Mouse (Mus musculus) hindbrain, embryonic 15.5 days (tissue): ENCODE data around the gene Gm21119. TPM values are rescaled to one million over a fixed set of nuclear protein-coding genes. Genes with fewer than 3 reads are reported as not detected.
A peak's percentile ranks its signal among the peaks of the same experiment; 100 is the strongest.
"Not testable (repeated sequence)": the region's sequence is repeated elsewhere in the genome, so short reads cannot be mapped to it uniquely, and the experiment has no call there.

Experiments used
- ATAC-seq: fragments of 200-750 bp; cut with Nextera tagmentation; 2 replicates; pipeline ENCODE4 v1.8.0; 2017; ENCODE audit warnings: low read depth, moderate number of reproducible peaks, moderate TSS enrichment; ENCODE audit not compliant: low FRiP score
- H3K27ac ChIP-seq: fragments of 300-500 bp; sonication (generic); replicated peaks from 2 replicates; pipeline ENCODE4 v1.5.1; 2015; ENCODE audit warnings: mild to moderate bottlenecking, inconsistent platforms
- H3K27me3 ChIP-seq: fragments of 300-500 bp; sonication (generic); 2 replicates; pipeline ENCODE4 v1.6.1; 2015; ENCODE audit warnings: control low read depth, inconsistent platforms
- H3K36me3 ChIP-seq: fragments of 300-500 bp; sonication (generic); 2 replicates; pipeline ENCODE4 v1.6.1; 2015; ENCODE audit warnings: control low read depth, inconsistent platforms
- H3K4me1 ChIP-seq: fragments of 300-500 bp; sonication (generic); replicated peaks from 2 replicates; pipeline ENCODE4 v1.6.1; 2015; ENCODE audit warnings: control low read depth, inconsistent platforms
- H3K4me2 ChIP-seq: fragments of 300-500 bp; sonication (generic); 2 replicates; pipeline ENCODE4 v1.6.1; 2015; ENCODE audit warnings: moderate library complexity, mild to moderate bottlenecking, inconsistent platforms
- H3K4me3 ChIP-seq: fragments of 300-500 bp; sonication (generic); 2 replicates; pipeline ENCODE4 v1.5.1; 2015; ENCODE audit warnings: mild to moderate bottlenecking, inconsistent platforms
- H3K9ac ChIP-seq: fragments of 300-500 bp; sonication (generic); 2 replicates; pipeline ENCODE4 v1.6.1; 2015; ENCODE audit warnings: inconsistent platforms
- H3K9me3 ChIP-seq: fragments of 300-500 bp; sonication (generic); 2 replicates; pipeline ENCODE4 v1.6.1; 2016; ENCODE audit warnings: control low read depth, inconsistent platforms
- WGBS: fragments of 180-500 bp; shearing (Covaris S2); methylation state at CpG from one replicate; pipeline ENCODE4 v1.1.7; 2015; 5-methylcytosine and 5-hydroxymethylcytosine counted together
- polyA plus RNA-seq: library from polyadenylated mRNA; unstranded; fragments of >200 nt; fragmentation: Nextera tagmentation; extraction: Ambion mirVana; gene quantifications from 2 replicates; pipeline ENCODE4 v1.2.1, GENCODE M21; 2015

Gm21119 gene
- polyA plus RNA-seq, 1 experiment from 2014 or later: 0.25 TPM

DNA sequence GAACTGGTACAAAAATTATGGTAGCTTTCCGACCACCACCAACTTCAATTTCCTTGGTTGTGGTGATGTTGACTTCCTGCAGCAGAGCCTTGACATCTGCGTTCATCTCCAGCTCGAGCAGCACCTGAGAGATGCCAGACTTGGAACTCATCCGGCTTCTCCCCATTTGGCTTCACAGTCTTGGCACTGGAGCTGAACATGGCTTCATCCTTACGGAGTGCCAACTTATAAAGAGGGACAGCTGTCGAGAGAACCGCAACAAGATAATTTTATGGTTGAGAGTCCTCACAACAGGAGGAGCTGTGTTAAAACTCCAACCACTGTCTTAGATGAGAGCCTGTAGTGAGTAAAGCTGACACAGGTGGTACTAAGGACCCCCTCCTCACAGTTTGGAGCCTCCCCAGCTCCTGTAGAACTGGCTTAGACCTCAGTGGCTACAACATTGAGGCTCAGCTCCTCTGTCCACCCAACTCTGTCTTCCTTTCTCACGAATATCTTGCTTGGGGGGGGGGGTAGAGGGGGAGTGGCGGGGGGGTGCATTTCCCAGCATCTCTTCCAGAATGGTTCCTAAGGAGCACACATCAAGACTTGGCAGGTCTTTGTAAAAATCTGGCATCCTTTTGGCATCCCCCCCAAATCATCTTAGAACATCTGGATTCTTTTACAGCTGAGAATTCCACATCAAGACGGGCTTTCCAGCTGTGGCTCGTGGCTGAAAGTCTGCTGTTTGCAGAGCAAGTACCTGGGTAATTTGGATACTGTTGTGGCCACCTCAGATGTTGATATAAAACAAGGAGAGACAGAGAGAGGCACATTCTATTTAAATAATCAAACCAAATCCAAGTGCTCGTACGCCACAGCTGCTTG, 17.6 kb upstream of the Gm21119 start:
- not testable (repeated sequence) for H3K4me1 ChIP-seq, H3K27ac ChIP-seq, H3K27me3 ChIP-seq, H3K4me2 ChIP-seq, H3K36me3 ChIP-seq, H3K9ac ChIP-seq, H3K4me3 ChIP-seq, H3K9me3 ChIP-seq
- peak; percentile 93 for ATAC-seq
- 82% methylated on average over 10 of the region's 13 CpGs for WGBS

DNA sequence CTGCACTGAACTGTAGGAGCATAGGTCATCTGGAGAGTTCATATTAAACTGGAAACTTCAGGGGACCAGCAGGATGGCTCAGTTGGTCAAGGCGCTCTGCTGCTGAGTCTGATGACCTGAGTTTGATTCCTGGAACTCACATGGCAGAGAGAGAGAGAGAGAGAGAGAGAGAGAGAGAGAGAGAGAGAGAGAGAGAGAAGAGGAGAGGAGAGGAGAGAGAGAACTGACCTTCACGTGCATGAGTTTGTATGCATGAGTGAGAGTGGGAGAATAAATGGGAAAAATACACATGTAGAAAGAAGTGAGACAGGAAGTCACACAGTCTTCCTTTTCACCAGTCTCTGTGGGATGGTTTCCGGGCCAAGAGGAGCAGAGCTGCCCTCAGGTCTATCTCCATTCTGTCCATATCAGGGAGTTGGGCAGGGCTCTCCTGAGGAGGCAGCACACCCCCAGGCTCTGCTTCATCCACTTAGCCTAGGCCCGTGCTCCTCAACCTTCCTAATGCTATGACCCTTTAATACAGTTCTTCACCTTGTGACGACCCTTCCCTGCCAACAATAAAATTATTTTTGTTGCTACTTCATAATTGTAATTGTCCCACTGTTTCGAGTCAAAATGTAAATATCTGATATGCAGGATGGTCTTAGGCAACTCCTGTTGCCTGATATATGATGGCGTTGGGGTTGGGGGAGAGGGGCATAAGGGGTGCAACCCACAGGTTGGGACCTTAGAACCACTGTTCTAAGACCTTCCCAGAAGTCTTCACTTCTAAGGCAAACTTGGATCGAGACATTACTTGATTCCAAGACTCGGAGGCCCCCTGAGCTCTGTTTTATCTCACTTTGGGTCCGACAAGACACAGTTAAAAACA, 16.2 kb upstream of the Gm21119 start:
- H3K27ac ChIP-seq, H3K9ac ChIP-seq, H3K4me2 ChIP-seq, H3K27me3 ChIP-seq, H3K9me3 ChIP-seq, H3K4me1 ChIP-seq, H3K36me3 ChIP-seq, H3K4me3 ChIP-seq: not testable (repeated sequence)
- WGBS: 82% methylated on average over 7 of the region's 10 CpGs
- ATAC-seq: peak; percentile 91

DNA sequence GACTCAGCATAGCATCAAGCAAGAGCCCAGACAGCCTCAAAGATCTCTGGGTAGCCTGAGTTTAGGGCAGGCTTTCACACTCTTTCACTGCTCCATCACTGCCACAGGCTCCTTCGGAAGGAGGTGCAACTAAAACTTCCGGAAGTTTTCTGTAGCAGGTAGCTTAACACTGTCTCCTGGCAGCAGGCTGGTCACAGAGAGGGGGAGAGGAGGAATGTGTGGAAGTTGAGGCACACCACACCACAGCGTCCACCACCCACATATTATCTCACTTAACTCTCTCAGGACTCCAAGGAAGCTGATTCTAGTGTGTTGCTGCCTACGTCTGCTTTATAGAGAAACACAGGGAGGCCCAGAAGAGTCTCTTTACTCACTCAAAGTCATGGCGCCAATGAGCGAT, 15.4 kb upstream of the Gm21119 start:
- H3K27ac ChIP-seq, H3K27me3 ChIP-seq, ATAC-seq, H3K9me3 ChIP-seq, H3K4me1 ChIP-seq, H3K9ac ChIP-seq, H3K4me2 ChIP-seq, H3K36me3 ChIP-seq, H3K4me3 ChIP-seq: not testable (repeated sequence)
- 85% methylated on average over 4 of the region's 6 CpGs for WGBS

DNA sequence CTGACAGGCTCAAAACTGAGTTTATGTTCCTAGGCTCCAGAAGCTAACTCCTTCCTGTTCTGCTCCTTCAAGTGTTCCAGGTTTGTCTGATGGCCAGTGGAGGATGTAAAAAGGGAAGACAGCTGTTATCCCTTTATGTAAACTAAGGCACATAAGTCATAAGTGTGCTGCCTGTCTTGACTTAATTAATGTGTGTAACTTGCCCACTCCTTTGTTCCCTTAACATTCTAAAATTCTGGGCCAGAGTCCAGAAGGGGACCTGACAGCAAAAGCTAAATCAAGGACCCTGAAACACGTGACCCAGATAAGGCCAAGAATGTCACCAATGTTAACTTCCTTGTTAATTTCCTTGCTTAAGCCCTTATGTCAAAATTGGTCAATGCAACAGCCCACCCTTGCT, 3.9 kb upstream of the Gm21119 start:
- H3K9ac ChIP-seq, H3K4me3 ChIP-seq, H3K9me3 ChIP-seq, H3K4me1 ChIP-seq, H3K27ac ChIP-seq, H3K4me2 ChIP-seq, H3K27me3 ChIP-seq, H3K36me3 ChIP-seq, ATAC-seq: not testable (repeated sequence)
- WGBS: 64% methylated on average over 1 of the region's 1 CpGs

DNA sequence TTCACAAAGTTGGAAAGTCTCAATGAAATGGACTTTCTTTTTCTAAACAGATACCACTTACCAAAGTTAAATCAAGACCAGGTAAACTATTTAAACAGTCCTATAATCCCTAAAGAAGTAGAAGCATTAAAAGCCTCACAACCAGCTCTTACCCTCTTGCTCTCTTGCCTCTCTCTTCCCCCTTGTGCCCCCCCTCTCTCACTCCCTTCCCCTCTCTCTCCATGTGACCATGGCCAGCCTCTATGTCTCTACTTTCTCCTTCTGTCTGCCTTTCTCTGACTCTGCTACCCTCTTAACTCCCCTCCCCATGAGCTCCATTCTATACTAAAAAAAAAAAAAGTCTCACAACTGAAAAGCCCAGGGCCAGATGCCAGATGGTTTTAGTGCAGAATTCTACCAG, 2.0 kb upstream of the Gm21119 start:
- not testable (repeated sequence) for H3K36me3 ChIP-seq, H3K27ac ChIP-seq, H3K4me1 ChIP-seq, H3K4me3 ChIP-seq, H3K4me2 ChIP-seq, H3K9ac ChIP-seq, H3K27me3 ChIP-seq, ATAC-seq, H3K9me3 ChIP-seq

DNA sequence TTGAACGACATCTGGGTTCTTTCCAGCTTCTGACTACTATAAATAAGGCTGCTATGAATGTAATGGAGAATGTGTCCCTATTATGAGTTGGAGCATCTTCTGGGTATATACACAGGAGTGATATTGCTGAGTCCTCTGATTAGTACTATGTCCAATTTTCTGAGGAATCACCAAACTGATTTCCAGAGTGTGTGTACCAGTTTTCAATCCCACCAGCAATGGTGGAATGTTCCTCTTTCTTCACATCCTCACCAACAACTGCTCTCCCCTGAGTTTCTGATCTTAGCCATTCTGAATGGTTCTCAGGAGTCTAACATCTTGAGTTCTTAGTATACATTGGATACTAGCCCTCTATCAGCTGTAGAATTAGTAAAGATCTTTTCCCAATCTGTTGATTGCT, 16.0 kb downstream of the Gm21119 start:
- H3K27me3 ChIP-seq, H3K4me1 ChIP-seq, H3K4me2 ChIP-seq, H3K36me3 ChIP-seq, ATAC-seq, H3K4me3 ChIP-seq, H3K9me3 ChIP-seq, H3K9ac ChIP-seq, H3K27ac ChIP-seq: not testable (repeated sequence)
- WGBS: 62% methylated on average over 1 of the region's 1 CpGs

DNA sequence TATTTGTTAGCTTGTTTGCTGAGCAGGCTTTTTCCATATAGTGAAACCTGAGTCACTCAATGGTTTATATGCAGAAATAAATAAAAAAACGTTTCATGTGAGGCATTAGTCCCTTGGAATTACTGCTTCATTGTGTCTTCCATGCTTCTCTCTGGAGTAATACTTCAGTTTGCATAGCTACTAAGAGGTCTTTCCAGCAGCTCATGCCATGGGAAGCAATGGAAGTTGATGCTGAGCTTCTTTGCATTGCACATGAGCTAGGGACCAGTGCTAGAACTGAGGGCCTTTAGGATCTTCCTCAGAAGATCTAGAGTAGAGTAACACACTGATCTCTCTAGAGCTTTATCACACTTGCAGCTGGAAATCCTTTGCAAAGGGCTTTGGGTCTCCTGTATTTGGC, 23.2 kb downstream of the Gm21119 start:
- H3K4me3 ChIP-seq, ATAC-seq, H3K27ac ChIP-seq, H3K9ac ChIP-seq, H3K27me3 ChIP-seq, H3K4me1 ChIP-seq, H3K4me2 ChIP-seq, H3K9me3 ChIP-seq, H3K36me3 ChIP-seq: not testable (repeated sequence)
- 67% methylated on average over 1 of the region's 1 CpGs for WGBS

DNA sequence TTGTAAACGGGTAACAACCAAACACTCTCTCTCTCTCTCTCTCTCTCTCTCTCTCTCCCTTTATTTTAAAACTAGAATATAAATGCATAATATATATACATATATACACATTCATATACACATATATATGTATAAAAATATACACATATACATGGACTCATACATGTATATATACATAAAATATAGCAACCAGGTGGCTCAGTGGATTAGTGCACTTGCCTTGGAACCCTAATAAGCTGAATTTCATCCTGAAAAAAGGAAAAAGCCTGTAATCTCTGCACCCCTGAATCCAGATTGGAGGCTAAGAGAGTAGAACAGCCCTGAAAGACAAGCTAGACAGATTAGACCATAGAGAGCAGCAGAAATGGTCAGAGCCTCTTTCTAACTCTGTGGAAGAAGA, 28.8 kb downstream of the Gm21119 start:
- not testable (repeated sequence) for ATAC-seq, H3K9me3 ChIP-seq, H3K4me2 ChIP-seq, H3K4me3 ChIP-seq, H3K9ac ChIP-seq, H3K27me3 ChIP-seq, H3K4me1 ChIP-seq, H3K36me3 ChIP-seq, H3K27ac ChIP-seq
- WGBS: no CpG with 5 or more reads among the region's 1 CpGs

DNA sequence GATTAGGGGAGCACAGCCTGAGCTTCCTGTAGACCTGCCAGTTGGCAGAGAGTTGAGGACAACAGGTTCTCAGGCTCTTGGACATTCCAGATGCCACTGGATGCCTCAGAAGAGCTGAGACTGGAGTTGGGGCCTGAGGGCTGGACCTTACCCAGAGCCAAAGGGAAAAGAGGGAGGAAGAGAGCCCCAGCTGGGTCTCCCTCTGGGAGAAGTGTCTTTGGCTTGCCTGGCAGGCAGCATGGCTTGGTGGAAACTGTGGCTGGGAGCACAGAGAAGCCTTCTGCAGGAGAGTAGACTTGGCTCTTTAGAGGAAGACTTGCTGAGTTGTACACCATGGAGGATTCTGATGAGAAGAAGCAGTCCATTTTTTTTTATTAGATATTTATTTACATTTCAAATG, 38.3 kb downstream of the Gm21119 start:
- H3K9ac ChIP-seq, H3K27ac ChIP-seq, H3K4me2 ChIP-seq, H3K36me3 ChIP-seq, H3K4me3 ChIP-seq, ATAC-seq, H3K27me3 ChIP-seq, H3K9me3 ChIP-seq, H3K4me1 ChIP-seq: not testable (repeated sequence)

DNA sequence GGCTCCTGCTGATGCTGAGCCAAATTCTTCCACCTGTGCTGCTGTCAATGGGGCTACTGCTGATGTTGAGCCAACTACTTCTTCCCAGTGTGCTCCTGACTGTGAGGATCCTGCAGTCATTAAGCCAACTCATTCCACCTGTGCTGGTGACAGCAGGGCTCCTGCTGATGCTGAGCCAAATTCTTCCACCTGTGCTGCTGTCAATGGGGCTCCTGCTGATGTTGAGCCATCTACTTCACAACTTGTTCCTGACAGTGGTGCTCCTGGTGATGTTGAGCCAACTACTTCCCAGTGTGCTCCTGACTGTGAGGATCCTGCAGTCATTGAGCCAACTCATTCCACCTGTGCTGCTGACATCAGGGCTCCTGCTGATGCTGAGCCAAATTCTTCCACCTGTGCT, 63.7 kb downstream of the Gm21119 start:
- H3K9ac ChIP-seq, ATAC-seq, H3K36me3 ChIP-seq, H3K27ac ChIP-seq, H3K4me3 ChIP-seq, H3K9me3 ChIP-seq, H3K4me1 ChIP-seq, H3K27me3 ChIP-seq, H3K4me2 ChIP-seq: not testable (repeated sequence)
